Mouse (Mus musculus) forebrain, postnatal 0 days (tissue): Measurements from ENCODE around the gene Smco2. TPM values are rescaled to one million over a fixed set of nuclear protein-coding genes. Genes with fewer than 3 reads are reported as not detected.
A peak's percentile ranks its signal among the peaks of the same experiment; 100 is the strongest.

ENCODE experiments used
- ATAC-seq: fragments of 200-750 bp; cut with Nextera tagmentation; 2 replicates; pipeline ENCODE4 v1.8.0; 2017; ENCODE audit warnings: mild to moderate bottlenecking, moderate library complexity
- DNase-seq: peaks from one replicate; pipeline ENCODE4 v3.0.0-alpha.2; 2015
- H3K27ac ChIP-seq: fragments of 300-500 bp; sonication (generic); 2 replicates; pipeline ENCODE4 v1.5.1; 2014; ENCODE audit warnings: low read depth, mild to moderate bottlenecking, antibody characterized with exemption, low read length, moderate library complexity, mixed read lengths
- H3K27me3 ChIP-seq: fragments of 300-500 bp; sonication (generic); 2 replicates; pipeline ENCODE4 v1.6.1; 2014; ENCODE audit warnings: mild to moderate bottlenecking, low read length, mixed read lengths; ENCODE audit not compliant: insufficient read depth
- H3K36me3 ChIP-seq: fragments of 300-500 bp; sonication (generic); 2 replicates; pipeline ENCODE4 v1.6.1; 2014; ENCODE audit warnings: mild to moderate bottlenecking, moderate library complexity; ENCODE audit not compliant: insufficient read depth
- H3K4me1 ChIP-seq: fragments of 300-500 bp; sonication (generic); 2 replicates; pipeline ENCODE4 v1.6.1; 2014; ENCODE audit warnings: antibody characterized with exemption; ENCODE audit not compliant: insufficient read depth
- H3K4me2 ChIP-seq: fragments of 300-500 bp; sonication (generic); 2 replicates; pipeline ENCODE4 v1.6.1; 2014; ENCODE audit warnings: low read depth, mild to moderate bottlenecking, moderate library complexity
- H3K4me3 ChIP-seq: fragments of 300-500 bp; sonication (generic); 2 replicates; pipeline ENCODE4 v1.5.1; 2014; ENCODE audit warnings: low read depth, low read length, mixed read lengths
- H3K9ac ChIP-seq: fragments of 300-500 bp; sonication (generic); 2 replicates; pipeline ENCODE4 v1.6.1; 2014; ENCODE audit warnings: mild to moderate bottlenecking
- H3K9me3 ChIP-seq: fragments of 300-500 bp; sonication (generic); 2 replicates; pipeline ENCODE4 v1.6.1; 2016; ENCODE audit warnings: low read length
- CTCF ChIP-seq: sonication (generic); IDR thresholded peaks from 2 replicates; pipeline ENCODE4 v1.5.1; 2016; ENCODE audit warnings: antibody characterized with exemption, control low read depth, low read depth
- WGBS: fragments of 180-500 bp; shearing (Covaris S2); extraction: QIAGEN DNeasy Blood & Tissue Kit; methylation state at CpG from one replicate; pipeline ENCODE4 v1.1.7; 2014; 5-methylcytosine and 5-hydroxymethylcytosine counted together
- polyA plus RNA-seq: library from polyadenylated mRNA; unstranded; fragments of >200 nt; fragmentation: Nextera tagmentation; extraction: Ambion mirVana; gene quantifications from 2 replicates; pipeline ENCODE4 v1.2.1, GENCODE M21; 2015
- total RNA-seq: library from RNA; depleted of rRNA; stranded (reverse); fragments of >200 nt; gene quantifications from 2 replicates; pipeline ENCODE4 v1.2.3, GENCODE M21; 2014; rRNA removed

Smco2 gene
- total RNA-seq (not detected in 2 replicates), polyA plus RNA-seq (not detected in 2 replicates)

DNA sequence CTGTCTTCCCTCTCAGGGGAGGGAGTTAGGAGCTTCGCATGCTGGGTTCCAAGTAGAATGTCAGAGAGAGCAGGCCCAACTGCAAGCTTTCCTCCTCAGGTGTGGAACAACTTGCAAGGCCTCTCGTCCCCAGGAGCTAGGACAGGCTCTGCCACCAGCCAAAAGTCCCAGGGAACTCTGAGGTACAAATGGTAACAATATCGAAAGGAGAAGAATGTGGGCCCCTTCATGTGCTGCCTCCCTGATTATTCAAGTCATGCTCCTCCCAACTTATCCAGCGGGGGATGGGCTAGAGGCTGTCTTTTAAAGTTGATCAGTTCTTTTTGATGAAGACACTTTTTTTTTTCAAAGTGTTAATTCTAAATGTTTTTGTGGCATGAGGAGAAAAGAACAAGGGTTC, at the start of gene Smco2:
Gene Smco2 (plus strand): TSS at position 55 of the 400 bp plus-strand sequence.
- Histone ChIP-seq H3K4me3 (no peak within 1 kb of the TSS), H3K4me2 (no peak within 1 kb of the TSS), H3K9me3 (no peaks in the 10 kb centered on the region), H3K27me3 (no peaks in the 10 kb centered on the region), H3K9ac (no peak within 1 kb of the TSS), H3K36me3 (no peaks in the 10 kb centered on the region), H3K4me1 (no peaks in the 10 kb centered on the region), H3K27ac (no peak within 1 kb of the TSS)
- ATAC-seq (no peak), DNase-seq (no peak)
- WGBS = 73% methylated on average over 4 of the region's 4 CpGs
- no peak for TF ChIP-seq CTCF

DNA sequence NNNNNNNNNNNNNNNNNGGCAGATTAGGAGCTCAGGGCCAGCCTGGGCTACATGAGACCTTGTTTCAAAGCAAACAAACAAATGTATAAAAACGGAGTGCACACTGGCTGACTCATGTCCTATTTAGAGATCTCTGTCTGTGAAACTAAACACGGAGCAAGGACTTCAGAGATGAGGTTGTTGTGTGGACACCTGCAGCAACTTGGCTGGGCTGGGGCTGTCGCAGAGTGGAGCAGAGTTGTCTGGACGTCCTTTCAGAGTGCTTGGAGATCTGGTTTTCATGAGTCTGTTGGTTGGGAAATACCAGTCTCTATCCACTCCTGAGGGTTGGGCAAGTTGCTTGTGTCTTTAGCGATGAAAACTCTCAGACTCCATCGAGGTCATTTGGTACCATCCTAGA, 39.9 kb upstream of the Smco2 start:
- 91% methylated on average over 6 of the region's 6 CpGs for WGBS
- Histone ChIP-seq H3K36me3 (no peaks in the 10 kb centered on the region), H3K27ac (no peak overlapping the region), H3K9me3 (no peaks in the 10 kb centered on the region), H3K27me3 (no peaks in the 10 kb centered on the region), H3K4me2 (no peak overlapping the region), H3K9ac (no peak overlapping the region), H3K4me1 (no peaks in the 10 kb centered on the region), H3K4me3 (no peak overlapping the region)
- no peak for ATAC-seq
- no peak for DNase-seq
- TF ChIP-seq CTCF = no peak

DNA sequence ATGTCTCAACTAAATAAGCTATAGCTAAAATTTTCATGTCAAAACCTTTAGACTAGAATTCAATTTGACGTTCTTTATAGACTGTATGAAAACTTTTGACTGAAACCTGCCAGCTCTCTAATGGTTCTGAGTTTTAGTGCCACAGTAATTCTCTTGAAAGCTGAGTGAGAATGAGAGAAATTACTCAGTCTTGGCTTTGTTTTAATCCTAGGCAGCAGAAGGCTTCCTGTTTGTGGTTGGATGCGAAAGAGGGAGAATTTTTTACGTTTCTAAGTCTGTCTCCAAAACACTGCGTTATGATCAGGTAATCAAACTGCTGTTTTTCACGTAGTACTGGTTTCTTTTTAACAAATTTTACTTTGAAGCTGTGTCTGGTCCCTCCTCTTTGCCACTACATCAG, 36.9 kb upstream of the Smco2 start:
- no peaks in the 10 kb centered on the region for H3K27me3 ChIP-seq
- H3K9ac ChIP-seq = no peak overlapping the region
- 88% methylated on average over 5 of the region's 5 CpGs for WGBS
- H3K4me1 ChIP-seq = no peaks in the 10 kb centered on the region
- H3K27ac ChIP-seq = no peak overlapping the region
- DNase-seq (no peak), ATAC-seq (no peak)
- no peak for TF ChIP-seq CTCF
- H3K9me3 ChIP-seq = no peaks in the 10 kb centered on the region
- H3K36me3 ChIP-seq = no peaks in the 10 kb centered on the region
- H3K4me2 ChIP-seq = no peak overlapping the region
- H3K4me3 ChIP-seq = no peak overlapping the region

DNA sequence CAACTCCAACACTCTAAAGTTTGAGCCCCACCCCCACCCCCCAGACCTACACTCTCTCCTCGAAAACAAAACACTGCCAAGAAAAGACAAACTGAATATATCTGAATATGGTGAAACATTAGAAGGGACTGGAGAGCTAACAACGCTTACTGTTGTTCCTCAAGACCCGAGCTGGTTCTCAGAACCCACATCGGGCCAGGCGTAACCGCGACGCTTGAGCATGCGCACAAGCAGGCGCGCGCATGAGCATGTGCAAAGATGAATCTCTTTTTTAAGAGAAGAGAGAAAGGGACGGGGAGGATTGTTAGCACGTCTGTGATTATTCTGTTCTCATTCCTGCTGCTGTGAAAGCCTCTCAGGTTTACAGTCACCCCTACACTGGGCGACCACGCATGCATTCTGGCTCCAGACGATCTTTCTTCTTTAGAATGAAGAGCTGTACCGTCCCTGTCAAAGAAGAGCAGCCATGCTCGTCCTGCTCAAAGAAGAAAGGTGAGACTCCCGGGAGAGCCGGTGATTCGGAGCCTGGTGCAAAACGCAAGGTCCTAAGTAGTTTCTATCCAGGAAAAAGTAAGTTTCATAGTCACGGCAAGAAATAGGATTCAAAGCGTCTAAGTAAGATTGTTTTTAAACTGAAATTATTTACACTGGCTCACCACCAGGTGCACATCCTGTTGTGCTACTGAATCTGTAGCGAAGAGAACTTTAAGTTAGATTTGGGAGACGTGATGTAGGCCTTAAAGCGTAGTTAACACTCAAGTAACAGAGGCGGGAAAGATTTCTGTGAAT, 29.5 kb upstream of the Smco2 start:
- H3K4me3 ChIP-seq = no peak overlapping the region
- WGBS = 87% methylated on average over 29 of the region's 29 CpGs
- DNase-seq (no peak), ATAC-seq (no peak)
- no peaks in the 10 kb centered on the region for H3K9me3 ChIP-seq
- H3K27me3 ChIP-seq = no peaks in the 10 kb centered on the region
- H3K36me3 ChIP-seq = no peaks in the 10 kb centered on the region
- no peak overlapping the region for H3K9ac ChIP-seq
- TF ChIP-seq CTCF = no peak
- H3K4me2 ChIP-seq = no peak overlapping the region
- no peak overlapping the region for H3K27ac ChIP-seq
- H3K4me1 ChIP-seq = no peaks in the 10 kb centered on the region

DNA sequence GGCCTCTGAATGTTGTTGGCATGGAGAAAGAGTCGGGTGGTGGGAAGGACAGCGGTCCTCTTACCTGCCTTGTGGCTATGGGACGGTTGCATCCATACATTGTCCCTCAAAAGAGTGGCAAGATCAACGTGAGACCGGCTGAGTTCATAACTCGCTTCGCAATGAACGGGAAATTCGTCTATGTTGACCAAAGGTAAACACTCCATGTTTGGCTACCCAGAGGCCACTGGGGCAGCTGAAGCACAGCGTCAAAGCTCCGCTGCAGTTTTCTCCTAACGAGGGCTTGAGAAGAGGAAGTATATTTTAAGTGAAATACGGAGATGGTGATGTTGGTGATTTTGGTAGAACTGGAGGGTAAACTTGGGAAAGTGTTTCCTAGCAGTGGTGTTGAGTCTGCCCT, 27.9 kb upstream of the Smco2 start:
- ATAC-seq = no peak
- Histone ChIP-seq H3K9ac (no peak overlapping the region), H3K27me3 (no peaks in the 10 kb centered on the region), H3K9me3 (no peaks in the 10 kb centered on the region), H3K36me3 (no peaks in the 10 kb centered on the region), H3K4me2 (no peak overlapping the region), H3K27ac (no peak overlapping the region), H3K4me3 (no peak overlapping the region), H3K4me1 (no peaks in the 10 kb centered on the region)
- DNase-seq = no peak
- no peak for TF ChIP-seq CTCF
- WGBS = 91% methylated on average over 13 of the region's 13 CpGs

DNA sequence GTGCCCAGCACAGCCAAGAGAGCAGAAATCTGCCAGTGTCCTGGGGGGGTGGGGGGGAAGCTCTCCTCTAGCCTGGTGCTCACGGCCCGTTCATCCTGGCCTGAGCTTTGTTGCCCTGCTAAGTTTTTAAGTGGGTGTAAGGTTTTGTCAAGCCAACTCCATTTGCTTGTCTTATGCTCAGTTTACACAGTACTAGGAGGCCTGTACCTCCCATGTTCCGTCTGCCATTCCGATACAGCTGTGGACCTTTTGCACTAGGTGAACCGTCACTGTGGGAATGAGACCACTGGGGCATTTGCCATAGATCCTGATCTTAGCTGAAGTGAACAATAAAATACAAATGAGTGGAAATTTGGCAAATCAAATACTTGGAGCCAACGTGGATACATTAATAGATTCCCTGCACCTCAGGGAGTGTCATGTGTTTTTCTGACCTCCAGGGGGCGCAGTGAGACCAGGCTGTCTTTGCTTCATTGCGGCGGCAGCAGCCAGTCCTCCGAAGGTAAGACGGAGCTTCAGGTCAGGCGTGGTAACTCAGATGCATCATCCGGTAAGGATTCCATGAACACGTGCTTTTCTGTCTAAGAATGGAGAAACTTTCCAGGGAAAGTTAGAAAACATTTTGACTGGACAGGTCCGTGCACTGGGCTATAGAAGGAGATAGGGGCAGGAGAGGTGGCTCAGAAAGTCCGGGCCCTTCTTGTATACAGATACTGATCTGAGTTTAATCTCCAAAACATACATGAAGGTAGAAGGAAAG, 25.0 kb upstream of the Smco2 start:
- 38% methylated on average over 16 of the region's 16 CpGs for WGBS
- Histone ChIP-seq H3K4me3 (no peak overlapping the region), H3K4me2 (no peak overlapping the region), H3K36me3 (no peaks in the 10 kb centered on the region), H3K27ac (no peak overlapping the region), H3K27me3 (no peaks in the 10 kb centered on the region), H3K9me3 (no peaks in the 10 kb centered on the region), H3K4me1 (no peaks in the 10 kb centered on the region), H3K9ac (no peak overlapping the region)
- peak; percentile 96 for TF ChIP-seq CTCF
- ATAC-seq (peak; percentile 76), DNase-seq (peak; percentile 76)

DNA sequence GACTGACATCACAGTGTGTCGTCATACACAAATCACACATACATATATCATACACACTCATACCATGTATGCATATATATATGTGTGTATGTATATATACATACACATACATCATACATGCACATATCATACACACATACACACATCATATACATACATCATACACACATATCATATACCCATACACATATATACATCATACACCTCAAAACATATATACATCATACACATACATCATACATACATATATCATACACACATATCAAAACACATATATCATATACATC, 24.5 kb upstream of the Smco2 start:
- H3K4me1 ChIP-seq = no peaks in the 10 kb centered on the region
- no peak overlapping the region for H3K27ac ChIP-seq
- no peaks in the 10 kb centered on the region for H3K36me3 ChIP-seq
- WGBS = 75% methylated on average over 1 of the region's 1 CpGs
- no peak overlapping the region for H3K4me2 ChIP-seq
- TF ChIP-seq CTCF = no peak
- DNase-seq (no peak), ATAC-seq (peak; percentile 36)
- H3K27me3 ChIP-seq = no peaks in the 10 kb centered on the region
- no peak overlapping the region for H3K4me3 ChIP-seq
- no peaks in the 10 kb centered on the region for H3K9me3 ChIP-seq
- H3K9ac ChIP-seq = no peak overlapping the region
